Mouse (Mus musculus) liver, embryonic 14.5 days (tissue): ENCODE measurements at regions not wholly inside any gene's neighbourhood (a gene's known extent, or its start where the extent isn't known, plus 50 kb on each side); places are given as distances from the start of the nearest gene placed in this dataset.

Experiments used
- CTCF ChIP-seq: IDR thresholded peaks from 2 replicates; pipeline ENCODE4 v1.5.1; 2016; ENCODE audit warnings: antibody characterized with exemption, low read depth, control low read depth
- EP300 ChIP-seq: IDR thresholded peaks from 2 replicates; pipeline ENCODE4 v1.6.1; 2016; ENCODE audit warnings: antibody characterized with exemption, low read depth

DNA sequence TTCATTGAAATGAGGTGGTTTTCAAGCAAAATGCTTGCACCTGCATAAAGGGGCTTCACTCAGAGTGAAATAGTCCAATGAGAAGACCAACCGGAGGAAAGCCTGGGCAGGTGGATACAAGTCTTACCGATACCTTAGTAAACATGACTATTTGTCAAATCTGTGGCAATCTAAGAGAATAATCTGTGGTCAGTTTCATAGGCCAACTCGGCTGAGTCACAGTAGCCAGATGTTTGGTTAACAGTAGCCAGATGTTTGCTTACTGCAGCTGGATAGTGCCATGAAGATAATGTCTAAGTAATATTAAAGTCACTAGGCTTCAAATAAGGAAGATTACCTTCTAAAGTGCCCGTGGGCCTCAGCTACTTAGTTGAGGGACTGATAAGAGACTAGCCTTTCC, 236.9 kb upstream of the Arid2 start:
- no peak for TF ChIP-seq CTCF
- TF ChIP-seq EP300 = no peak
